Mouse (Mus musculus): ENCODE data around the gene Tgif2. TPM values are rescaled to one million over a fixed set of nuclear protein-coding genes. Genes with fewer than 3 reads are reported as not detected.
"Not testable (repeated sequence)": the region's sequence is repeated elsewhere in the genome, so short reads cannot be mapped to it uniquely, and the experiment has no call there.

Tgif2 gene
- polyA plus RNA-seq, 1 experiment from 2014 or later: 100.0 TPM

GRCm38 (mm10) chr2:156874047-156874759, 34.4 kb downstream of the Tgif2 start:
- ATAC-seq (ENCODE audit: insufficient number of reproducible peaks, low FRiP score, low TSS enrichment, low read depth) (no peak), DNase-seq (ENCODE audit: low spot score) (no peak)
- Histone ChIP-seq H3K36me3 (ENCODE audit: control insufficient read depth, insufficient read depth, low read length) (peaks cover 13% of the 10 kb centered on the region; the same call in 1 of the 2 replicates), H3K4me3 (ENCODE audit: low read depth, low read length) (no peak overlapping the region), H3K27ac (replicated peaks; ENCODE audit: low read depth, low read length) (no peak overlapping the region), H3K4me2 (ENCODE audit: low read depth, severe bottlenecking) (no peak overlapping the region), H3K27me3 (ENCODE audit: control insufficient read depth, insufficient read depth, low read length) (no peaks in the 10 kb centered on the region), H3K9me3 (ENCODE audit: control insufficient read depth, low read length) (no peaks in the 10 kb centered on the region), H3K4me1 (ENCODE audit: control insufficient read depth, insufficient read depth, low read length) (peaks cover 2% of the 10 kb centered on the region; the same call in 1 of the 2 replicates), H3K9ac (ENCODE audit: low read length) (no peak overlapping the region)
- 96% methylated on average over 8 of the region's 8 CpGs for WGBS

DNA sequence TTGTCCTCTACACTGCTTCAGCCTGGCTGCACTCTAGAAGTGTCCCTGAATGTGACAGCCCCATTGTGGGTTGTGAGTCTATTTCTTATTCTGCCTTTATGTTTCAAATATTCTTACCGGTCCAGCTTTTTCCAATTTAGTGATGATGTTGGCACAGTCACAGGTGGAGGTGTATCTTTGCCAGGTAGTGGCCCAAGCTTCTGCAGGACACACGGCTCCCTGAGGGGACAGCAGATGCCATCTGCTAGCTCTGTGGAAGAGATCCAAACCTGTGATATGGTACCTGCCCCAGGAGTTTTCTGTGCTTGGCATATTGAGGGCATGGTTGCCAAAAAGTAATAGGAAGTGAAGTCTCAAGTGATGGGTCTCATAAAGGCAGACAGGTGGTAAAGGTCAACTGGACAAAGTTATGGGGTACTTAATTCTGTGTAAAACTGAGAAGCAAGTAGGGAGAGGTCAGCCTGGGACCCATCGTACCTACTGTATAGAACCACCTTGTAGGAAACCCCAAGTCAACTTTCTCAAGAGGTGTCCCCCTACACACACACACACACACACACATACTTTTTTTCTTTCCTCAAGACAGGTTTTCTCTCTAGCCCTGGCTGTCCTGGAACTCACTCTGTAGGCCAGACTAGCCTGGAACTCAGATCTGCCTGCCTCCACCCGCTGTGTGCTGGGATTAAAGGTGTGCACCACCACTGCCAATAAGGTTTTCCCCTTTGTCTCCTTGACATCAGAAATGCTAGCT, 35.1 kb downstream of the Tgif2 start:
- Histone ChIP-seq H3K4me3 (ENCODE audit: low read depth, low read length) (no peak overlapping the region), H3K9me3 (ENCODE audit: control insufficient read depth, low read length) (no peaks in the 10 kb centered on the region), H3K27ac (replicated peaks; ENCODE audit: low read depth, low read length) (no peak overlapping the region), H3K27me3 (ENCODE audit: control insufficient read depth, insufficient read depth, low read length) (no peaks in the 10 kb centered on the region), H3K9ac (ENCODE audit: low read length) (no peak overlapping the region), H3K36me3 (ENCODE audit: control insufficient read depth, insufficient read depth, low read length) (peaks cover 13% of the 10 kb centered on the region; the same call in 1 of the 2 replicates), H3K4me2 (ENCODE audit: low read depth, severe bottlenecking) (no peak overlapping the region), H3K4me1 (ENCODE audit: control insufficient read depth, insufficient read depth, low read length) (peaks cover 2% of the 10 kb centered on the region; the same call in 1 of the 2 replicates)
- WGBS: 94% methylated on average over 4 of the region's 4 CpGs
- no peak for DNase-seq (ENCODE audit: low spot score)
- no peak for ATAC-seq (ENCODE audit: insufficient number of reproducible peaks, low FRiP score, low TSS enrichment, low read depth)

DNA sequence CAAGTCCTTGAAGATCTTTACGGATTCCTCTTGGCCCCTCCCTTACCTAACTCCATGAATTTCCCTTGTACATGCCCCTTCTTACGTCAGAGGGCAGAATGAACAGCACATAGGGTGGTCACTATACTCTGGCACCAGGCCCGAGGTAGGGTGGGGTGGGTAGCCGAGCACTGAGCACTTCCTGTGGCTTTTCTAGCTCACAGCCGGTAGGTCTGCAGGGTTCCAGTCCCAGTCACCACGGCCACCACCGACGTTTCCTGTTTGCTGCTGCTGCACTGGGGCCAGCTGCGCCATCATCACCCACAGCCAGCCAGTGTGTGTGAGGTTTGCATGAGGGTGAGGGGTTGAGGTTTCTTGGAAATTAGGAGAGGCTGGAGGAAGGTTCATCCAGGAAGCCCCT, 37.9 kb downstream of the Tgif2 start:
- ATAC-seq (ENCODE audit: insufficient number of reproducible peaks, low FRiP score, low TSS enrichment, low read depth) (no peak), DNase-seq (ENCODE audit: low spot score) (no peak)
- H3K9ac ChIP-seq (ENCODE audit: low read length): no peak overlapping the region
- H3K4me3 ChIP-seq (ENCODE audit: low read depth, low read length): no peak overlapping the region
- H3K4me2 ChIP-seq (ENCODE audit: low read depth, severe bottlenecking): no peak overlapping the region
- no peaks in the 10 kb centered on the region for H3K27me3 ChIP-seq (ENCODE audit: control insufficient read depth, insufficient read depth, low read length)
- WGBS: 65% methylated on average over 9 of the region's 9 CpGs
- no peaks in the 10 kb centered on the region for H3K9me3 ChIP-seq (ENCODE audit: control insufficient read depth, low read length)
- H3K36me3 ChIP-seq (ENCODE audit: control insufficient read depth, insufficient read depth, low read length): peaks cover 7% of the 10 kb centered on the region; the same call in 1 of the 2 replicates
- peaks cover 2% of the 10 kb centered on the region; the same call in 1 of the 2 replicates for H3K4me1 ChIP-seq (ENCODE audit: control insufficient read depth, insufficient read depth, low read length)
- H3K27ac ChIP-seq (replicated peaks; ENCODE audit: low read depth, low read length): no peak overlapping the region

- DNase-seq (ENCODE audit: low spot score): no peak
- 84% methylated on average over 3 of the region's 3 CpGs for WGBS
- H3K9ac ChIP-seq (ENCODE audit: low read length): no peak overlapping the region
- H3K27ac ChIP-seq (replicated peaks; ENCODE audit: low read depth, low read length): no peak overlapping the region
- no peak for ATAC-seq (ENCODE audit: insufficient number of reproducible peaks, low FRiP score, low TSS enrichment, low read depth)
- no peaks in the 10 kb centered on the region for H3K27me3 ChIP-seq (ENCODE audit: control insufficient read depth, insufficient read depth, low read length)
- H3K4me2 ChIP-seq (ENCODE audit: low read depth, severe bottlenecking): no peak overlapping the region
- H3K9me3 ChIP-seq (ENCODE audit: control insufficient read depth, low read length): no peaks in the 10 kb centered on the region
- peaks cover 2% of the 10 kb centered on the region; the same call in 1 of the 2 replicates for H3K36me3 ChIP-seq (ENCODE audit: control insufficient read depth, insufficient read depth, low read length)
- H3K4me1 ChIP-seq (ENCODE audit: control insufficient read depth, insufficient read depth, low read length): peaks cover 2% of the 10 kb centered on the region; the same call in 1 of the 2 replicates
- H3K4me3 ChIP-seq (ENCODE audit: low read depth, low read length): no peak overlapping the region
These were observed 39.7 kb downstream of the Tgif2 start for GRCm38 (mm10) chr2:156879541-156879940.

- Histone ChIP-seq H3K9me3 (ENCODE audit: control insufficient read depth, low read length) (no peaks in the 10 kb centered on the region), H3K27me3 (ENCODE audit: control insufficient read depth, insufficient read depth, low read length) (no peaks in the 10 kb centered on the region), H3K4me2 (ENCODE audit: low read depth, severe bottlenecking) (no peak overlapping the region), H3K27ac (replicated peaks; ENCODE audit: low read depth, low read length) (no peak overlapping the region), H3K36me3 (ENCODE audit: control insufficient read depth, insufficient read depth, low read length) (no peaks in the 10 kb centered on the region), H3K4me1 (ENCODE audit: control insufficient read depth, insufficient read depth, low read length) (peaks cover 2% of the 10 kb centered on the region; the same call in 1 of the 2 replicates), H3K4me3 (ENCODE audit: low read depth, low read length) (no peak overlapping the region), H3K9ac (ENCODE audit: low read length) (no peak overlapping the region)
- WGBS: 37% methylated on average over 10 of the region's 10 CpGs
- DNase-seq (ENCODE audit: low spot score) (no peak), ATAC-seq (ENCODE audit: insufficient number of reproducible peaks, low FRiP score, low TSS enrichment, low read depth) (no peak)
These were observed 42.7 kb downstream of the Tgif2 start for GRCm38 (mm10) chr2:156882431-156883001.

- Histone ChIP-seq H3K9me3 (ENCODE audit: control insufficient read depth, low read length) (no peaks in the 10 kb centered on the region), H3K36me3 (ENCODE audit: control insufficient read depth, insufficient read depth, low read length) (no peaks in the 10 kb centered on the region), H3K4me3 (ENCODE audit: low read depth, low read length) (no peak overlapping the region), H3K27ac (replicated peaks; ENCODE audit: low read depth, low read length) (no peak overlapping the region), H3K4me1 (ENCODE audit: control insufficient read depth, insufficient read depth, low read length) (no peaks in the 10 kb centered on the region), H3K4me2 (ENCODE audit: low read depth, severe bottlenecking) (no peak overlapping the region), H3K9ac (ENCODE audit: low read length) (no peak overlapping the region), H3K27me3 (ENCODE audit: control insufficient read depth, insufficient read depth, low read length) (no peaks in the 10 kb centered on the region)
- WGBS: 91% methylated on average over 10 of the region's 10 CpGs
- no peak for DNase-seq (ENCODE audit: low spot score)
- no peak for ATAC-seq (ENCODE audit: insufficient number of reproducible peaks, low FRiP score, low TSS enrichment, low read depth)
These were observed 44.8 kb downstream of the Tgif2 start for GRCm38 (mm10) chr2:156884396-156885211.

GRCm38 (mm10) chr2:156885666-156886065, 45.9 kb downstream of the Tgif2 start:
- ATAC-seq (ENCODE audit: insufficient number of reproducible peaks, low FRiP score, low TSS enrichment, low read depth); H3K27me3 ChIP-seq (ENCODE audit: control insufficient read depth, insufficient read depth, low read length); H3K9ac ChIP-seq (ENCODE audit: low read length); H3K27ac ChIP-seq (replicated peaks; ENCODE audit: low read depth, low read length); DNase-seq (ENCODE audit: low spot score); H3K4me3 ChIP-seq (ENCODE audit: low read depth, low read length); H3K4me2 ChIP-seq (ENCODE audit: low read depth, severe bottlenecking); H3K36me3 ChIP-seq (ENCODE audit: control insufficient read depth, insufficient read depth, low read length); H3K4me1 ChIP-seq (ENCODE audit: control insufficient read depth, insufficient read depth, low read length); H3K9me3 ChIP-seq (ENCODE audit: control insufficient read depth, low read length): not testable (repeated sequence)
- 47% methylated on average over 2 of the region's 2 CpGs for WGBS

Data from limb, embryonic 11.5 days (tissue).